Mouse (Mus musculus) lung, adult 2 months (tissue): ENCODE measurements around the gene Wdr26.

Experiments
- CTCF ChIP-seq: fragments of 200-500 bp; IDR thresholded peaks from 2 replicates; pipeline ENCODE4 v1.5.1; 2011; ENCODE audit warnings: mild to moderate bottlenecking, low read length, control low read depth; ENCODE audit not compliant: insufficient read depth
- POLR2A ChIP-seq: fragments of 200-500 bp; IDR thresholded peaks from 2 replicates; pipeline ENCODE4 v1.6.1; 2011; ENCODE audit warnings: low read depth, mild to moderate bottlenecking, control low read depth, low read length, borderline replicate concordance; ENCODE audit errors: extremely low read depth

DNA sequence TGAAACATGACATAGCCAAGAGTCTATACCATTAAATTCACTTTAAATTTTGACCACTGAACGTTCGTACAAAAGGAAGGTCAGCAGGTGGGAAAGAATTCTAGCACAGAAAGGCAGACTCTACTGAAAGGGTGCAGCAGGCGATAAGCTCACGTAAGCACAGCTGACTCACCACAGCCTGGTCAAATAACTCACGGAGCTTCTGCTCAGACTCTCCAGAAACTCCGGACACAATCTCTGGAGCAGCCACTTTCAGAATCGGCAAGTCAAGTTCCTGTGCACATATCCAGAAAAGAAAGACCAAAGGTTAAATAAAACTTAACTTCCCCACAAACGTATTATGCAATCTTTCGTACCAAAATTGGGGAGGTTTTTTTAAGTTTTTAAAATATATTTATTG is 85.0 kb downstream of the Wdr26 start:
- TF ChIP-seq CTCF, result no peak
- TF ChIP-seq POLR2A, result no peak
